Mouse (Mus musculus) spleen, postnatal 36 days (tissue): ENCODE measurements around the gene Tmem239.
A peak's percentile ranks its signal among the peaks of the same experiment; 100 is the strongest.

Experiments used
- DNase-seq, 2 experiments: peaks; one replicate each; pipeline ENCODE4 v3.0.0; 2022; ENCODE audit warnings: low spot score in 2 of 2, mixed read lengths in 1 of 2

The Tmem239 gene

GRCm38 (mm10) chr2:130411558-130412495 is 5.5 kb downstream of the Tmem239 start:
- DNase-seq = peak; percentile 27 to 51

GRCm38 (mm10) chr2:130412775-130413174 is 6.5 kb downstream of the Tmem239 start:
- DNase-seq = no peak

- DNase-seq = no peak
Observed at GRCm38 (mm10) chr2:130414094-130414856, 8.0 kb downstream of the Tmem239 start.

GRCm38 (mm10) chr2:130421781-130422620 is 15.7 kb downstream of the Tmem239 start:
- DNase-seq = no peak

- DNase-seq = peak; percentile 75 to 80
Observed at GRCm38 (mm10) chr2:130423397-130424125, 17.3 kb downstream of the Tmem239 start.

- DNase-seq = peak; percentile 91 to 92
Observed at GRCm38 (mm10) chr2:130424126-130424853, 18.0 kb downstream of the Tmem239 start, which contains the start of the genes Vps16 and Pced1a. TSS of gene Vps16 (plus strand) at chr2:130424339. TSS of gene Pced1a (minus strand) at chr2:130424701.

- DNase-seq = no peak
Observed at GRCm38 (mm10) chr2:130425112-130425511, 18.8 kb downstream of the Tmem239 start.

- DNase-seq = no peak
Observed at GRCm38 (mm10) chr2:130429851-130430250, 23.6 kb downstream of the Tmem239 start.

- no peak for DNase-seq
Observed at GRCm38 (mm10) chr2:130430484-130430883, 24.2 kb downstream of the Tmem239 start.

GRCm38 (mm10) chr2:130432157-130432556 is 25.9 kb downstream of the Tmem239 start:
- no peak for DNase-seq

GRCm38 (mm10) chr2:130433152-130433551 is 26.9 kb downstream of the Tmem239 start:
- DNase-seq = peak; percentile 44 to 61

GRCm38 (mm10) chr2:130436769-130437168 is 30.5 kb downstream of the Tmem239 start:
- DNase-seq = no peak

GRCm38 (mm10) chr2:130438861-130439260 is 32.6 kb downstream of the Tmem239 start:
- DNase-seq = no peak

- no peak for DNase-seq
Observed at GRCm38 (mm10) chr2:130439840-130440480, 33.7 kb downstream of the Tmem239 start.

GRCm38 (mm10) chr2:130442162-130442561 is 35.9 kb downstream of the Tmem239 start:
- DNase-seq = peak; percentile 14 to 25

GRCm38 (mm10) chr2:130448449-130448848 is 42.2 kb downstream of the Tmem239 start:
- DNase-seq = no peak

GRCm38 (mm10) chr2:130449021-130449793 is 42.9 kb downstream of the Tmem239 start:
- peak; percentile 19 to 30 for DNase-seq

GRCm38 (mm10) chr2:130449794-130450433 is 43.6 kb downstream of the Tmem239 start, which contains the start of gene Ptpra:
TSS of gene Ptpra (plus strand) at chr2:130450278.
- peak; percentile 88 for DNase-seq
